Mouse (Mus musculus): ENCODE results near the gene Tigd2.
"Not testable (repeated sequence)": the region's sequence is repeated elsewhere in the genome, so short reads cannot be mapped to it uniquely, and the experiment has no call there.

Tigd2 gene

GRCm38 (mm10) chr6:59208685-59209298 is at the start of gene Tigd2:
Tigd2 (plus strand) TSS chr6:59208870.
- DNase-seq, result peak; percentile 93

- no peak for DNase-seq
Observed at GRCm38 (mm10) chr6:59161801-59162478, 46.7 kb upstream of the Tigd2 start.

GRCm38 (mm10) chr6:59162887-59163286 is 45.8 kb upstream of the Tigd2 start:
- no peak for DNase-seq

GRCm38 (mm10) chr6:59163407-59163806 is 45.3 kb upstream of the Tigd2 start:
- no peak for DNase-seq

- DNase-seq, result no peak
Observed at GRCm38 (mm10) chr6:59168939-59169338, 39.7 kb upstream of the Tigd2 start.

GRCm38 (mm10) chr6:59171230-59171629 is 37.4 kb upstream of the Tigd2 start:
- DNase-seq, result no peak

- no peak for DNase-seq
Observed at GRCm38 (mm10) chr6:59173940-59174339, 34.7 kb upstream of the Tigd2 start.

GRCm38 (mm10) chr6:59178051-59178450 is 30.6 kb upstream of the Tigd2 start:
- peak; percentile 65 for DNase-seq

- peak; percentile 87 for DNase-seq
Observed at GRCm38 (mm10) chr6:59180376-59180996, 28.2 kb upstream of the Tigd2 start.

- peak; percentile 58 for DNase-seq
Observed at GRCm38 (mm10) chr6:59185010-59185699, 23.5 kb upstream of the Tigd2 start.

- no peak for DNase-seq
Observed at GRCm38 (mm10) chr6:59190006-59190405, 18.7 kb upstream of the Tigd2 start.

GRCm38 (mm10) chr6:59194518-59194917 is 14.2 kb upstream of the Tigd2 start:
- not testable (repeated sequence) for DNase-seq

- no peak for DNase-seq
Observed at GRCm38 (mm10) chr6:59195849-59196635, 12.6 kb upstream of the Tigd2 start.

- DNase-seq, result no peak
Observed at GRCm38 (mm10) chr6:59196746-59197145, 11.9 kb upstream of the Tigd2 start.

- DNase-seq, result no peak
Observed at GRCm38 (mm10) chr6:59198356-59198755, 10.3 kb upstream of the Tigd2 start.

- no peak for DNase-seq
Observed at GRCm38 (mm10) chr6:59199021-59199420, 9.6 kb upstream of the Tigd2 start.

GRCm38 (mm10) chr6:59207561-59207960 is 1.1 kb upstream of the Tigd2 start:
- DNase-seq, result no peak

GRCm38 (mm10) chr6:59209299-59209707 is 633 bp downstream of the Tigd2 start:
- DNase-seq, result peak; percentile 63

- DNase-seq, result peak; percentile 33
Observed at GRCm38 (mm10) chr6:59233191-59233590, 24.5 kb downstream of the Tigd2 start.

- DNase-seq, result no peak
Observed at GRCm38 (mm10) chr6:59233651-59234050, 25.0 kb downstream of the Tigd2 start.

GRCm38 (mm10) chr6:59249675-59250074 is 41.0 kb downstream of the Tigd2 start:
- peak; percentile 70 for DNase-seq

GRCm38 (mm10) chr6:59250536-59250935 is 41.9 kb downstream of the Tigd2 start:
- no peak for DNase-seq

GRCm38 (mm10) chr6:59255909-59256308 is 47.2 kb downstream of the Tigd2 start:
- DNase-seq, result peak; percentile 28
